Mouse (Mus musculus) thymus, adult 2 months (tissue): ENCODE measurements around the gene Narfl. TPM values are rescaled to one million over a fixed set of nuclear protein-coding genes. Genes with fewer than 3 reads are reported as not detected.

ENCODE experiments used
- DNase-seq: peaks from one replicate; pipeline ENCODE4 v3.0.0; 2021
- H3K27ac ChIP-seq: fragments of 200-500 bp; 2 replicates; pipeline ENCODE4 v1.5.1; 2012; ENCODE audit warnings: low read length, control low read depth; ENCODE audit not compliant: control insufficient read depth, insufficient read depth
- H3K27me3 ChIP-seq: fragments of 200-500 bp; 2 replicates; pipeline ENCODE4 v1.6.1; 2012; ENCODE audit warnings: mild to moderate bottlenecking, low read length, moderate library complexity, mixed read lengths; ENCODE audit not compliant: control insufficient read depth, insufficient read depth
- H3K36me3 ChIP-seq: fragments of 200-500 bp; 2 replicates; pipeline ENCODE4 v1.6.1; 2012; ENCODE audit warnings: mild to moderate bottlenecking, low read length, moderate library complexity; ENCODE audit not compliant: control insufficient read depth, insufficient read depth
- H3K4me1 ChIP-seq: fragments of 200-500 bp; replicated peaks from 2 replicates; pipeline ENCODE4 v1.6.1; 2012; ENCODE audit warnings: low read length; ENCODE audit not compliant: control insufficient read depth, insufficient read depth
- H3K4me3 ChIP-seq: fragments of 200-500 bp; 2 replicates; pipeline ENCODE4 v1.5.1; 2012; ENCODE audit warnings: mild to moderate bottlenecking, low read length, control low read depth, moderate library complexity; ENCODE audit not compliant: control insufficient read depth, insufficient read depth
- CTCF ChIP-seq: fragments of 200-500 bp; IDR thresholded peaks from 2 replicates; pipeline ENCODE4 v1.5.1; 2012; ENCODE audit warnings: mild to moderate bottlenecking, control low read depth, low read length, moderate library complexity, borderline replicate concordance; ENCODE audit not compliant: control insufficient read depth, poor library complexity, insufficient read depth; ENCODE audit errors: extremely low read depth
- POLR2A ChIP-seq: fragments of 200-500 bp; IDR thresholded peaks from 2 replicates; pipeline ENCODE4 v1.6.1; 2012; ENCODE audit warnings: mild to moderate bottlenecking, low read length, control low read depth, moderate library complexity; ENCODE audit not compliant: control insufficient read depth, poor library complexity, insufficient read depth; ENCODE audit errors: extremely low read depth
- WGBS: fragments of 180-500 bp; shearing (Covaris S2); methylation state at CpG from one replicate; pipeline ENCODE4 v1.1.7; 2018; 5-methylcytosine and 5-hydroxymethylcytosine counted together
- polyA plus RNA-seq: library from polyadenylated mRNA; depleted of rRNA; stranded (reverse); fragments of >200 nt; gene quantifications from 2 replicates; pipeline ENCODE4 v1.2.3, GENCODE M21; 2012; rRNA removed

Narfl gene
- polyA plus RNA-seq: 29.1 and 33.5 TPM in 2 replicates

- H3K4me1 ChIP-seq: peaks cover 8% of the 10 kb centered on the region
- peak; percentile 97 for DNase-seq
- no peaks in the 10 kb centered on the region for H3K27me3 ChIP-seq
- H3K36me3 ChIP-seq: no peaks in the 10 kb centered on the region
- under 1% methylated on average over 37 of the region's 37 CpGs for WGBS
- peak within 1 kb of the TSS; percentile 82 for H3K4me3 ChIP-seq
- no peak within 1 kb of the TSS for H3K27ac ChIP-seq
- TF ChIP-seq POLR2A (peak; percentile 60; the same call in 1 of the 2 replicates), CTCF (peak; percentile 98)
Observed at GRCm38 (mm10) chr17:25773549-25774120, at the start of gene Narfl. Narfl (plus strand) TSS chr17:25773776.

- Histone ChIP-seq H3K4me3 (no peak overlapping the region), H3K27ac (no peak overlapping the region), H3K27me3 (no peaks in the 10 kb centered on the region), H3K36me3 (no peaks in the 10 kb centered on the region), H3K4me1 (peaks cover 16% of the 10 kb centered on the region)
- 94% methylated on average over 7 of the region's 7 CpGs for WGBS
- TF ChIP-seq CTCF (no peak), POLR2A (no peak)
- DNase-seq: no peak
Observed at GRCm38 (mm10) chr17:25723919-25724318, 49.7 kb upstream of the Narfl start.

GRCm38 (mm10) chr17:25725264-25725663 is 48.3 kb upstream of the Narfl start:
- no peak for DNase-seq
- Histone ChIP-seq H3K27me3 (no peaks in the 10 kb centered on the region), H3K4me1 (peaks cover 16% of the 10 kb centered on the region), H3K27ac (no peak overlapping the region), H3K4me3 (no peak overlapping the region), H3K36me3 (no peaks in the 10 kb centered on the region)
- 92% methylated on average over 6 of the region's 6 CpGs for WGBS
- TF ChIP-seq POLR2A (no peak), CTCF (no peak)

DNA sequence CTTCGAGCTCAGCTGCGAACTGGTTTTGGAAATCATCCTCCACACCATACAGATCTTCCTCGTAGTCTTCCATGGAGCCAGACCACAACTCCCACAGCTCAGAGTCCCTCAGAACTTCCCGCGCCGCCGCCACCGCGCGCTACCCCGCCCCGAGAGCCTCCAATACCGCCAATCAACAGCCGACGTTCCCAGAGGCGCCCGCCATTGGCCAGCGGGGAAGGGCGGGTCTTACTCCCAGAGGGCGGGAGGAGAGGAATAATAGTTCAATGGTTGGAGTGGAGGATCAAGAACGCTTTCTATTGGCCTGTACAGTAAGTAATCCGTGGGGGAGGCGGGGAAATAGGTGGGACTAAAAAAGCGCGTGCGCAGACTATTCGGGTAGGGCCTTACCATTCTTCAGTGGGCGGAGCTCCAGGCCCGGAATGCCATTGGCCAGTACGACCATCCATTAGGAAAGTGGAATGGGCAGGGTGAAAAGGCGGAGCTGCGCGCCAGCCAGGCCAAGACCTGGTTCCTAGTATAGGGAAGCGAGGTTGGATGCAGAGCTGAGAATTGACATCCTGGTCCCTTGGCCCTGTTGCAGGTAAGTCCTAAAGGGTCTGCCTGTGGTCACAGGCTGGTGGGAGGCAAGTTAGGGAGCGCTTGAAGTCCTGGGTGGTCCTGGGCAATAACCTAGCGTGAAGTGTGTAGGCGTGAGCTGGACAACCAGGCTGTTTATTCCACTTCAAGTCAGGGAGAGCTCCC is 46.1 kb upstream of the Narfl start, which contains the start of the genes Chtf18 and Rpusd1:
Gene Chtf18, minus strand, starts transcription at position 155 of the 744 bp plus-strand sequence.
Gene Rpusd1, plus strand, starts transcription at position 406 of the 744 bp plus-strand sequence.
- WGBS: 2% methylated on average over 37 of the region's 37 CpGs
- Histone ChIP-seq H3K27me3 (no peaks in the 10 kb centered on the region), H3K27ac (no peak within 1 kb of the TSS), H3K36me3 (no peaks in the 10 kb centered on the region), H3K4me3 (peak within 1 kb of the TSS; percentile 67), H3K4me1 (peaks cover 16% of the 10 kb centered on the region)
- DNase-seq: peak; percentile 98
- no peak for TF ChIP-seq POLR2A
- 0 out of 2 replicates have a peak, but pooled peaks have one; percentile 50 for TF ChIP-seq CTCF

DNA sequence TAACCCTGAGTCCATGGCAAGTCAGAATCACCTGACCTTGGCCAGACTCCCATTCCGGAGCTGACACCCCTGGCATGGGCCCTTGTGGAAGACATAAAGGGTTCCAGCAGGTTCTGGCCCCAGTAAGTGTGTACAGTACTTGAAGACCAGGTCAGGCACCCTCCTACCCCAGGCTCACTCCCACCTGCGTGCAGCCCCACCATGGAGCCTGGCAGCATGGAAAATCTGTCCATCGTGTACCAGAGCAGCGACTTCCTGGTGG is 45.6 kb upstream of the Narfl start:
- no peaks in the 10 kb centered on the region for H3K27me3 ChIP-seq
- peak; percentile 18 for DNase-seq
- H3K27ac ChIP-seq: no peak overlapping the region
- H3K4me1 ChIP-seq: peaks cover 16% of the 10 kb centered on the region
- TF ChIP-seq CTCF (no peak), POLR2A (no peak)
- peak overlapping the region; percentile 61 for H3K4me3 ChIP-seq
- WGBS: 23% methylated on average over 4 of the region's 4 CpGs
- H3K36me3 ChIP-seq: no peaks in the 10 kb centered on the region

GRCm38 (mm10) chr17:25732082-25732481 is 41.5 kb upstream of the Narfl start:
- H3K36me3 ChIP-seq: no peaks in the 10 kb centered on the region
- WGBS: 38% methylated on average over 2 of the region's 2 CpGs
- DNase-seq: peak; percentile 83
- H3K27me3 ChIP-seq: no peaks in the 10 kb centered on the region
- H3K4me3 ChIP-seq: no peak overlapping the region
- TF ChIP-seq POLR2A: no peak
- peak; percentile 88; the same call in 1 of the 2 replicates for TF ChIP-seq CTCF
- peaks cover 8% of the 10 kb centered on the region for H3K4me1 ChIP-seq
- H3K27ac ChIP-seq: no peak overlapping the region
